Mouse (Mus musculus) liver, embryonic 16.5 days (tissue): ENCODE data around the gene Nhlrc2. TPM values are rescaled to one million over a fixed set of nuclear protein-coding genes. Genes with fewer than 3 reads are reported as not detected.
A peak's percentile ranks its signal among the peaks of the same experiment; 100 is the strongest.

Source experiments
- ATAC-seq: fragments of 200-750 bp; cut with Nextera tagmentation; 2 replicates; pipeline ENCODE4 v1.8.0; 2017; ENCODE audit warnings: low read depth, mild to moderate bottlenecking, moderate number of reproducible peaks, moderate library complexity
- H3K27ac ChIP-seq: fragments of 300-500 bp; sonication (generic); 2 replicates; pipeline ENCODE4 v1.5.1; 2014; ENCODE audit warnings: mild to moderate bottlenecking, low read length
- H3K27me3 ChIP-seq: fragments of 300-500 bp; sonication (generic); 2 replicates; pipeline ENCODE4 v1.6.1; 2014; ENCODE audit warnings: low read depth, low read length, mixed read lengths; ENCODE audit not compliant: control insufficient read depth, insufficient read depth
- H3K36me3 ChIP-seq: fragments of 300-500 bp; sonication (generic); 2 replicates; pipeline ENCODE4 v1.6.1; 2014; ENCODE audit warnings: mild to moderate bottlenecking; ENCODE audit not compliant: control insufficient read depth, insufficient read depth
- H3K4me1 ChIP-seq: fragments of 300-500 bp; sonication (generic); 2 replicates; pipeline ENCODE4 v1.6.1; 2014; ENCODE audit warnings: low read depth, low read length, mixed read lengths; ENCODE audit not compliant: control insufficient read depth
- H3K4me2 ChIP-seq: fragments of 300-500 bp; sonication (generic); 2 replicates; pipeline ENCODE4 v1.6.1; 2014; ENCODE audit warnings: low read depth, low read length, mixed read lengths
- H3K4me3 ChIP-seq: fragments of 300-500 bp; sonication (generic); 2 replicates; pipeline ENCODE4 v1.5.1; 2014; ENCODE audit warnings: low read depth, mild to moderate bottlenecking, low read length
- H3K9ac ChIP-seq: fragments of 300-500 bp; sonication (generic); 2 replicates; pipeline ENCODE4 v1.6.1; 2014; ENCODE audit warnings: low read depth, low read length
- H3K9me3 ChIP-seq: fragments of 300-500 bp; sonication (generic); replicated peaks from 2 replicates; pipeline ENCODE4 v1.6.1; 2016; ENCODE audit warnings: low read length; ENCODE audit not compliant: control insufficient read depth
- WGBS: fragments of 180-500 bp; shearing (Covaris S2); extraction: QIAGEN DNeasy Blood & Tissue Kit; methylation state at CpG from one replicate; pipeline ENCODE4 v1.1.7; 2014; ENCODE audit not compliant: insufficient replicate concordance; 5-methylcytosine and 5-hydroxymethylcytosine counted together
- polyA plus RNA-seq: library from polyadenylated mRNA; unstranded; fragments of >200 nt; fragmentation: Nextera tagmentation; extraction: Ambion mirVana; gene quantifications from 2 replicates; pipeline ENCODE4 v1.2.1, GENCODE M21; 2015

Gene Nhlrc2
- polyA plus RNA-seq, 1 experiment from 2014 or later = 7.2 TPM

- H3K27me3 ChIP-seq = no peaks in the 10 kb centered on the region
- no peak for ATAC-seq
- 95% methylated on average over 5 of the region's 5 CpGs for WGBS
- no peak overlapping the region for H3K4me3 ChIP-seq
- H3K9me3 ChIP-seq = no peaks in the 10 kb centered on the region
- H3K27ac ChIP-seq = no peak overlapping the region
- peaks cover 21% of the 10 kb centered on the region for H3K36me3 ChIP-seq
- no peaks in the 10 kb centered on the region for H3K4me1 ChIP-seq
- H3K9ac ChIP-seq = no peak overlapping the region
- no peak overlapping the region for H3K4me2 ChIP-seq
Observed at GRCm38 (mm10) chr19:56589455-56589854, 41.4 kb downstream of the Nhlrc2 start.

- no peak overlapping the region for H3K9ac ChIP-seq
- H3K27me3 ChIP-seq = no peaks in the 10 kb centered on the region
- no peak for ATAC-seq
- WGBS = 78% methylated on average over 3 of the region's 3 CpGs
- no peaks in the 10 kb centered on the region for H3K9me3 ChIP-seq
- no peak overlapping the region for H3K4me2 ChIP-seq
- no peak overlapping the region for H3K27ac ChIP-seq
- no peaks in the 10 kb centered on the region for H3K4me1 ChIP-seq
- peaks cover 26% of the 10 kb centered on the region for H3K36me3 ChIP-seq
- no peak overlapping the region for H3K4me3 ChIP-seq
Observed at GRCm38 (mm10) chr19:56590250-56590649, 42.2 kb downstream of the Nhlrc2 start.

- Histone ChIP-seq H3K4me3 (no peak overlapping the region), H3K9me3 (no peaks in the 10 kb centered on the region), H3K9ac (no peak overlapping the region), H3K27me3 (no peaks in the 10 kb centered on the region), H3K4me1 (no peaks in the 10 kb centered on the region), H3K4me2 (no peak overlapping the region), H3K27ac (no peak overlapping the region), H3K36me3 (peaks cover 26% of the 10 kb centered on the region)
- ATAC-seq = no peak
- 88% methylated on average over 9 of the region's 9 CpGs for WGBS
Observed at GRCm38 (mm10) chr19:56592472-56592871, 44.4 kb downstream of the Nhlrc2 start.

- no peak overlapping the region for H3K9ac ChIP-seq
- no peak for ATAC-seq
- no peak overlapping the region for H3K4me3 ChIP-seq
- H3K9me3 ChIP-seq = no peaks in the 10 kb centered on the region
- WGBS = 73% methylated on average over 3 of the region's 3 CpGs
- H3K27ac ChIP-seq = no peak overlapping the region
- H3K4me1 ChIP-seq = peaks cover 2% of the 10 kb centered on the region
- no peaks in the 10 kb centered on the region for H3K27me3 ChIP-seq
- peaks cover 6% of the 10 kb centered on the region for H3K36me3 ChIP-seq
- no peak overlapping the region for H3K4me2 ChIP-seq
Observed at GRCm38 (mm10) chr19:56599996-56600395, 51.9 kb downstream of the Nhlrc2 start.

- no peak overlapping the region for H3K9ac ChIP-seq
- 73% methylated on average over 7 of the region's 7 CpGs for WGBS
- no peak overlapping the region for H3K4me2 ChIP-seq
- H3K36me3 ChIP-seq = peaks cover 6% of the 10 kb centered on the region
- no peak for ATAC-seq
- H3K4me3 ChIP-seq = no peak overlapping the region
- H3K27me3 ChIP-seq = no peaks in the 10 kb centered on the region
- no peaks in the 10 kb centered on the region for H3K9me3 ChIP-seq
- no peak overlapping the region for H3K27ac ChIP-seq
- peaks cover 2% of the 10 kb centered on the region for H3K4me1 ChIP-seq
Observed at GRCm38 (mm10) chr19:56600797-56601196, 52.7 kb downstream of the Nhlrc2 start.

- peak overlapping the region; percentile 76 for H3K27ac ChIP-seq
- 69% methylated on average over 15 of the region's 15 CpGs for WGBS
- peaks cover 6% of the 10 kb centered on the region for H3K36me3 ChIP-seq
- no peak overlapping the region for H3K4me2 ChIP-seq
- no peaks in the 10 kb centered on the region for H3K27me3 ChIP-seq
- no peaks in the 10 kb centered on the region for H3K9me3 ChIP-seq
- no peak overlapping the region for H3K9ac ChIP-seq
- ATAC-seq = peak; percentile 91
- H3K4me1 ChIP-seq = peaks cover 2% of the 10 kb centered on the region
- H3K4me3 ChIP-seq = no peak overlapping the region
Observed at GRCm38 (mm10) chr19:56601901-56602347, 53.9 kb downstream of the Nhlrc2 start.

GRCm38 (mm10) chr19:56608946-56609345, 60.9 kb downstream of the Nhlrc2 start:
- Histone ChIP-seq H3K27ac (no peak overlapping the region), H3K4me1 (no peaks in the 10 kb centered on the region), H3K9me3 (no peaks in the 10 kb centered on the region), H3K9ac (no peak overlapping the region), H3K4me3 (no peak overlapping the region), H3K36me3 (no peaks in the 10 kb centered on the region), H3K27me3 (no peaks in the 10 kb centered on the region), H3K4me2 (no peak overlapping the region)
- WGBS = 17% methylated on average over 5 of the region's 5 CpGs
- ATAC-seq = no peak

- Histone ChIP-seq H3K36me3 (no peaks in the 10 kb centered on the region), H3K27ac (no peak overlapping the region), H3K4me3 (no peak overlapping the region), H3K9ac (no peak overlapping the region), H3K27me3 (no peaks in the 10 kb centered on the region), H3K9me3 (no peaks in the 10 kb centered on the region), H3K4me1 (no peaks in the 10 kb centered on the region), H3K4me2 (no peak overlapping the region)
- WGBS = 45% methylated on average over 5 of the region's 5 CpGs
- no peak for ATAC-seq
Observed at GRCm38 (mm10) chr19:56614131-56614530, 66.1 kb downstream of the Nhlrc2 start.

GRCm38 (mm10) chr19:56618845-56619244, 70.8 kb downstream of the Nhlrc2 start:
- no peak for ATAC-seq
- WGBS = 56% methylated on average over 9 of the region's 9 CpGs
- H3K27me3 ChIP-seq = no peaks in the 10 kb centered on the region

More at GRCm38 (mm10) chr19:56618845-56619244, 70.8 kb downstream of the Nhlrc2 start:
- H3K9ac ChIP-seq = no peak overlapping the region
- no peak overlapping the region for H3K4me3 ChIP-seq
- H3K27ac ChIP-seq = no peak overlapping the region
- no peak overlapping the region for H3K4me2 ChIP-seq
- H3K36me3 ChIP-seq = no peaks in the 10 kb centered on the region
- no peaks in the 10 kb centered on the region for H3K4me1 ChIP-seq
- H3K9me3 ChIP-seq = no peaks in the 10 kb centered on the region
